12 mouse cellular contexts compared by ENCODE assay signal in genomic region chr8:12105106-12105901, GRCm38 (mm10).
DNase-seq lines count a peak whose midpoint lies in the region; ATAC-seq and TF ChIP-seq lines count a peak whose summit lies in the region.
"Had no signal": no experiment of that assay in that cellular context is flagged by ENCODE, and none has a peak within 500 bp of the region (broad histone marks: within the 10 kb centered on the region; RNA-seq: fewer than 3 reads in every experiment).

No protein-coding gene starts in this region.

- peak overlapping the region; percentile 42 for H3K27ac ChIP-seq in embryonic facial prominence, embryonic 12.5 days
- no peak overlapping the region for H3K27ac ChIP-seq in hindbrain, embryonic 14.5 days
- H3K27ac ChIP-seq in neural tube, embryonic 12.5 days, result no peak overlapping the region
- H3K27ac ChIP-seq in left cerebral cortex, adult 2 months, result no peak overlapping the region
- H3K27ac ChIP-seq: limb, embryonic 12.5 days had no signal

- no peak; the same call in 1 of the 2 replicates for TF ChIP-seq CTCF in left cerebral cortex, adult 2 months (IDR thresholded peaks at IDR 0.05)

- H3K27me3 ChIP-seq in embryonic facial prominence, embryonic 12.5 days, result peaks cover 27% of the 10 kb centered on the region
- peaks cover 24% of the 10 kb centered on the region; the same call in 1 of the 2 replicates for H3K27me3 ChIP-seq in hindbrain, embryonic 14.5 days (ENCODE audit: control insufficient read depth, insufficient read depth, low read length)
- H3K27me3 ChIP-seq in neural tube, embryonic 12.5 days (replicated peaks), result peaks cover 15% of the 10 kb centered on the region

- no peaks in the 10 kb centered on the region for H3K36me3 ChIP-seq in embryonic facial prominence, embryonic 12.5 days
- H3K36me3 ChIP-seq in hindbrain, embryonic 14.5 days (replicated peaks; ENCODE audit: control insufficient read depth, insufficient read depth), result no peaks in the 10 kb centered on the region
- H3K36me3 ChIP-seq in neural tube, embryonic 12.5 days, result no peaks in the 10 kb centered on the region
- H3K36me3 ChIP-seq: limb, embryonic 12.5 days had no signal

- peak; percentile 76; the same call in 1 of the 2 replicates for ATAC-seq in embryonic facial prominence, embryonic 12.5 days (ENCODE audit: insufficient number of reproducible peaks, insufficient read depth, low FRiP score, low TSS enrichment)
- ATAC-seq in hindbrain, embryonic 14.5 days (ENCODE audit: low FRiP score), result peak; percentile 19; the same call in 1 of the 2 replicates
- peak; percentile 68 for ATAC-seq in neural tube, embryonic 12.5 days (ENCODE audit: low FRiP score, low read depth)
- ATAC-seq: Patski had no signal

- H3K4me2 ChIP-seq in embryonic facial prominence, embryonic 12.5 days (replicated peaks), result peak overlapping the region; percentile 13; the same call in 1 of the 2 replicates
- no peak overlapping the region for H3K4me2 ChIP-seq in hindbrain, embryonic 14.5 days (replicated peaks)
- H3K4me2 ChIP-seq in neural tube, embryonic 12.5 days (replicated peaks), result peak overlapping the region; percentile 16; the same call in 1 of the 2 replicates
- H3K4me2 ChIP-seq: limb, embryonic 12.5 days had no signal

- H3K9ac ChIP-seq in embryonic facial prominence, embryonic 12.5 days, result no peak overlapping the region
- H3K9ac ChIP-seq in hindbrain, embryonic 14.5 days, result no peak overlapping the region
- H3K9ac ChIP-seq in neural tube, embryonic 12.5 days, result no peak overlapping the region
- H3K9ac ChIP-seq: limb, embryonic 12.5 days had no signal

- no peak overlapping the region for H3K4me3 ChIP-seq in embryonic facial prominence, embryonic 12.5 days
- H3K4me3 ChIP-seq in hindbrain, embryonic 14.5 days (replicated peaks; ENCODE audit: low read length), result no peak overlapping the region
- no peak overlapping the region for H3K4me3 ChIP-seq in neural tube, embryonic 12.5 days
- no peak overlapping the region for H3K4me3 ChIP-seq in left cerebral cortex, adult 2 months
- H3K4me3 ChIP-seq: limb, embryonic 12.5 days had no signal

- WGBS in embryonic facial prominence, embryonic 12.5 days, result 11% methylated on average over 15 of the region's 15 CpGs
- 13% methylated on average over 15 of the region's 15 CpGs for WGBS in hindbrain, embryonic 14.5 days
- WGBS in neural tube, embryonic 12.5 days, result 33% methylated on average over 15 of the region's 15 CpGs

- H3K4me1 ChIP-seq in embryonic facial prominence, embryonic 12.5 days, result peaks cover 21% of the 10 kb centered on the region
- H3K4me1 ChIP-seq in hindbrain, embryonic 14.5 days (replicated peaks; ENCODE audit: control insufficient read depth, insufficient read depth, low read length), result peaks cover 5% of the 10 kb centered on the region; the same call in 1 of the 2 replicates
- H3K4me1 ChIP-seq in neural tube, embryonic 12.5 days, result peaks cover 15% of the 10 kb centered on the region

- intact Hi-C loops in left cerebral cortex, adult 2 months (cut with DNase I), result no loop called here

- H3K9me3 ChIP-seq in embryonic facial prominence, embryonic 12.5 days, result no peaks in the 10 kb centered on the region; the same call in 1 of the 2 replicates
- no peaks in the 10 kb centered on the region; the same call in 1 of the 2 replicates for H3K9me3 ChIP-seq in hindbrain, embryonic 14.5 days (ENCODE audit: control insufficient read depth, low read length)
- H3K9me3 ChIP-seq in neural tube, embryonic 12.5 days, result no peaks in the 10 kb centered on the region
- H3K9me3 ChIP-seq: limb, embryonic 12.5 days had no signal

- DNase-seq in gastrocnemius, adult 8-10 months (ENCODE audit: low spot score in 2 of 2), result peak; percentile 16 to 45
- DNase-seq in gastrocnemius, postnatal 4 days (ENCODE audit: low spot score in 2 of 2), result no peak
- no peak for DNase-seq in hindbrain, embryonic 14.5 days (ENCODE audit: low spot score)
- no peak for DNase-seq in cerebellum, postnatal 4 days (ENCODE audit: low spot score in 2 of 2)
- no peak for DNase-seq in layer of hippocampus, adult 9-11 months
- no peak for DNase-seq in left cerebral cortex, adult 2 months (ENCODE audit: extremely low spot score in 1 of 2, low spot score in 2 of 2)
- DNase-seq: kidney, adult 2 months; lung, postnatal 36 days had no signal

Comparison
In these comparisons a context has a peak if more than half of its experiments do, and no peak if none do; other contexts are left out.
1. DNase-seq: peak in gastrocnemius, adult 8-10 months (2 of 2); none in gastrocnemius, postnatal 4 days (0 of 2), hindbrain, embryonic 14.5 days (single experiment), cerebellum, postnatal 4 days (0 of 2), layer of hippocampus, adult 9-11 months (single experiment) and left cerebral cortex, adult 2 months (0 of 2).
2. ATAC-seq: peak in every context shown above with its lines; median percentile 76 in embryonic facial prominence, embryonic 12.5 days; 68 in neural tube, embryonic 12.5 days; 19 in hindbrain, embryonic 14.5 days.